8 mouse cellular contexts compared by ENCODE assay signal in genomic region chr6:148354151-148354508, GRCm38 (mm10).
DNase-seq lines count a peak whose midpoint lies in the region; ATAC-seq and TF ChIP-seq lines count a peak whose summit lies in the region.

No protein-coding gene starts in this region.

- peak overlapping the region; percentile 78 for H3K4me2 ChIP-seq in heart, embryonic 12.5 days
- H3K4me2 ChIP-seq in hindbrain, embryonic 14.5 days (replicated peaks) = peak overlapping the region; percentile 55; the same call in 1 of the 2 replicates

- peak; percentile 18; the same call in 1 of the 2 replicates for ATAC-seq in heart, embryonic 12.5 days (ENCODE audit: insufficient number of reproducible peaks, low FRiP score)
- peak; percentile 58; the same call in 1 of the 2 replicates for ATAC-seq in hindbrain, embryonic 14.5 days (ENCODE audit: low FRiP score)

- H3K79me2 ChIP-seq in heart, adult 2 months (replicated peaks; ENCODE audit: control insufficient read depth, insufficient read depth, low read length) = no peaks in the 10 kb centered on the region; the same call in 1 of the 2 replicates

- H3K9ac ChIP-seq in heart, embryonic 12.5 days = no peak overlapping the region
- no peak overlapping the region for H3K9ac ChIP-seq in heart, adult 2 months (ENCODE audit: low read depth, low read length)
- H3K9ac ChIP-seq in hindbrain, embryonic 14.5 days = no peak overlapping the region

- TF ChIP-seq CTCF in heart, adult 2 months (IDR thresholded peaks at IDR 0.05) = no peak

- no peak for TF ChIP-seq EP300 in heart, adult 2 months (IDR thresholded peaks at IDR 0.05; ENCODE audit: insufficient read depth, low read depth, low read length)

- H3K36me3 ChIP-seq in heart, embryonic 12.5 days = peaks cover 17% of the 10 kb centered on the region
- H3K36me3 ChIP-seq in heart, adult 2 months (ENCODE audit: control insufficient read depth, insufficient read depth, low read length) = peaks cover 2% of the 10 kb centered on the region
- H3K36me3 ChIP-seq in hindbrain, embryonic 14.5 days (replicated peaks; ENCODE audit: control insufficient read depth, insufficient read depth) = peaks cover 11% of the 10 kb centered on the region
- H3K36me3 ChIP-seq in midbrain, embryonic 10.5 days = peaks cover 26% of the 10 kb centered on the region

- no peak for TF ChIP-seq POLR2A in heart, adult 2 months (IDR thresholded peaks at IDR 0.05; ENCODE audit: insufficient read depth, low read depth, low read length)

- peaks cover 3% of the 10 kb centered on the region; the same call in 1 of the 2 replicates for H3K9me3 ChIP-seq in heart, embryonic 12.5 days (replicated peaks)
- H3K9me3 ChIP-seq in hindbrain, embryonic 14.5 days (ENCODE audit: control insufficient read depth, low read length) = peaks cover 22% of the 10 kb centered on the region
- peaks cover 18% of the 10 kb centered on the region for H3K9me3 ChIP-seq in midbrain, embryonic 10.5 days (replicated peaks)

- no peaks in the 10 kb centered on the region for H3K4me1 ChIP-seq in heart, embryonic 12.5 days (replicated peaks)
- peaks cover 2% of the 10 kb centered on the region for H3K4me1 ChIP-seq in heart, adult 2 months (ENCODE audit: control insufficient read depth, insufficient read depth, low read length)
- H3K4me1 ChIP-seq in hindbrain, embryonic 14.5 days (replicated peaks; ENCODE audit: control insufficient read depth, insufficient read depth, low read length) = no peaks in the 10 kb centered on the region
- peaks cover 15% of the 10 kb centered on the region for H3K4me1 ChIP-seq in midbrain, embryonic 10.5 days

- H3K4me3 ChIP-seq in heart, embryonic 12.5 days = peak overlapping the region; percentile 66
- no peak overlapping the region for H3K4me3 ChIP-seq in heart, adult 2 months
- H3K4me3 ChIP-seq in hindbrain, embryonic 14.5 days (replicated peaks; ENCODE audit: low read length) = peak overlapping the region; percentile 46
- H3K4me3 ChIP-seq in midbrain, embryonic 10.5 days = peak overlapping the region; percentile 58

- H3K27ac ChIP-seq in heart, embryonic 12.5 days (ENCODE audit: poor library complexity, severe bottlenecking) = no peak overlapping the region
- no peak overlapping the region for H3K27ac ChIP-seq in heart, adult 2 months
- no peak overlapping the region for H3K27ac ChIP-seq in hindbrain, embryonic 14.5 days
- H3K27ac ChIP-seq in midbrain, embryonic 10.5 days (replicated peaks) = peak overlapping the region; percentile 85; the same call in 1 of the 2 replicates

- no peaks in the 10 kb centered on the region for H3K27me3 ChIP-seq in heart, embryonic 12.5 days (replicated peaks)
- no peaks in the 10 kb centered on the region for H3K27me3 ChIP-seq in heart, adult 2 months (ENCODE audit: control insufficient read depth, insufficient read depth, low read length)
- no peaks in the 10 kb centered on the region for H3K27me3 ChIP-seq in hindbrain, embryonic 14.5 days (ENCODE audit: control insufficient read depth, insufficient read depth, low read length)
- no peaks in the 10 kb centered on the region for H3K27me3 ChIP-seq in midbrain, embryonic 10.5 days (ENCODE audit: low read depth, poor library complexity, severe bottlenecking)

- intact Hi-C loops in heart, adult 2 months (cut with DNase I) = no loop called here

- 81% methylated on average over 16 of the region's 16 CpGs for WGBS in heart, embryonic 12.5 days
- 89% methylated on average over 16 of the region's 16 CpGs for WGBS in heart, adult 2 months
- WGBS in hindbrain, embryonic 14.5 days = 84% methylated on average over 16 of the region's 16 CpGs
- WGBS in midbrain, embryonic 10.5 days = 76% methylated on average over 16 of the region's 16 CpGs

- DNase-seq in heart, adult 2 months = no peak
- DNase-seq in R1 (ENCODE audit: low read depth, low spot score) = peak; percentile 95
- DNase-seq in hindbrain, embryonic 14.5 days (ENCODE audit: low spot score) = no peak
- no peak for DNase-seq in midbrain, embryonic 10.5 days (ENCODE audit: low spot score)
- DNase-seq in urinary bladder, postnatal 25 days (ENCODE audit: low spot score) = no peak
- no peak for DNase-seq in left cerebral cortex, adult 18-20 months (ENCODE audit: low spot score in 2 of 2)
- no peak for DNase-seq in urinary bladder, postnatal 10 days (ENCODE audit: low spot score)
